Mouse (Mus musculus) lung, embryonic 15.5 days (tissue): ENCODE data around the gene 4932438H23Rik. TPM values are rescaled to one million over a fixed set of nuclear protein-coding genes. Genes with fewer than 3 reads are reported as not detected.
A peak's percentile ranks its signal among the peaks of the same experiment; 100 is the strongest.

Experiments
- ATAC-seq: fragments of 200-750 bp; cut with Nextera tagmentation; 2 replicates; pipeline ENCODE4 v1.8.0; 2017; ENCODE audit warnings: moderate number of reproducible peaks, borderline replicate concordance; ENCODE audit not compliant: low FRiP score, low TSS enrichment; ENCODE audit errors: extremely low read depth
- H3K27ac ChIP-seq: fragments of 300-500 bp; sonication (generic); 2 replicates; pipeline ENCODE4 v1.5.1; 2015; ENCODE audit warnings: moderate library complexity, mild to moderate bottlenecking, inconsistent platforms
- H3K27me3 ChIP-seq: fragments of 300-500 bp; sonication (generic); 2 replicates; pipeline ENCODE4 v1.6.1; 2015; ENCODE audit warnings: inconsistent platforms
- H3K36me3 ChIP-seq: fragments of 300-500 bp; sonication (generic); 2 replicates; pipeline ENCODE4 v1.6.1; 2015; ENCODE audit warnings: inconsistent platforms
- H3K4me1 ChIP-seq: fragments of 300-500 bp; sonication (generic); 2 replicates; pipeline ENCODE4 v1.6.1; 2015; ENCODE audit warnings: inconsistent platforms
- H3K4me2 ChIP-seq: fragments of 300-500 bp; sonication (generic); 2 replicates; pipeline ENCODE4 v1.6.1; 2015; ENCODE audit warnings: inconsistent platforms, mild to moderate bottlenecking, moderate library complexity
- H3K4me3 ChIP-seq: fragments of 300-500 bp; sonication (generic); 2 replicates; pipeline ENCODE4 v1.5.1; 2015; ENCODE audit warnings: mild to moderate bottlenecking, inconsistent platforms
- H3K9ac ChIP-seq: fragments of 300-500 bp; sonication (generic); 2 replicates; pipeline ENCODE4 v1.6.1; 2015; ENCODE audit warnings: inconsistent platforms
- H3K9me3 ChIP-seq: fragments of 300-500 bp; sonication (generic); 2 replicates; pipeline ENCODE4 v1.6.1; 2016; ENCODE audit warnings: inconsistent platforms
- WGBS: fragments of 180-500 bp; shearing (Covaris S2); methylation state at CpG from one replicate; pipeline ENCODE4 v1.1.7; 2015; 5-methylcytosine and 5-hydroxymethylcytosine counted together
- polyA plus RNA-seq: library from polyadenylated mRNA; unstranded; fragments of >200 nt; fragmentation: Nextera tagmentation; extraction: Ambion mirVana; gene quantifications from 2 replicates; pipeline ENCODE4 v1.2.1, GENCODE M21; 2015

4932438H23Rik gene
- polyA plus RNA-seq, 1 experiment from 2014 or later, result 0.52 TPM

GRCm38 (mm10) chr16:91045511-91045910 is 49.4 kb downstream of the 4932438H23Rik start:
- peaks cover 7% of the 10 kb centered on the region for H3K4me1 ChIP-seq
- no peak overlapping the region for H3K27ac ChIP-seq
- no peak overlapping the region for H3K4me2 ChIP-seq
- H3K9ac ChIP-seq, result no peak overlapping the region
- ATAC-seq, result no peak
- peaks cover 4% of the 10 kb centered on the region; the same call in 1 of the 2 replicates for H3K27me3 ChIP-seq
- H3K36me3 ChIP-seq, result peaks cover 7% of the 10 kb centered on the region
- peak overlapping the region; percentile 99 for H3K4me3 ChIP-seq
- WGBS, result 54% methylated on average over 8 of the region's 8 CpGs
- H3K9me3 ChIP-seq, result no peaks in the 10 kb centered on the region

- Histone ChIP-seq H3K9ac (peak within 1 kb of the TSS; percentile 82), H3K27ac (peak within 1 kb of the TSS; percentile 97), H3K27me3 (peaks cover 4% of the 10 kb centered on the region; the same call in 1 of the 2 replicates), H3K4me3 (peak within 1 kb of the TSS; percentile 99), H3K36me3 (peaks cover 12% of the 10 kb centered on the region), H3K9me3 (no peaks in the 10 kb centered on the region), H3K4me2 (peak within 1 kb of the TSS; percentile 78), H3K4me1 (peaks cover 7% of the 10 kb centered on the region)
- 1% methylated on average over 65 of the region's 70 CpGs for WGBS
- peak; percentile 98 for ATAC-seq
Measured at GRCm38 (mm10) chr16:91044270-91045182, 50.4 kb downstream of the 4932438H23Rik start, which contains the start of gene Paxbp1. Gene Paxbp1, minus strand, starts transcription at chr16:91044543.

GRCm38 (mm10) chr16:91043461-91044248 is 51.3 kb downstream of the 4932438H23Rik start:
- Histone ChIP-seq H3K27ac (peak overlapping the region; percentile 97), H3K4me1 (peaks cover 7% of the 10 kb centered on the region), H3K4me3 (peak overlapping the region; percentile 99), H3K36me3 (peaks cover 18% of the 10 kb centered on the region), H3K9me3 (no peaks in the 10 kb centered on the region), H3K9ac (peak overlapping the region; percentile 82), H3K4me2 (peak overlapping the region; percentile 69), H3K27me3 (peaks cover 4% of the 10 kb centered on the region; the same call in 1 of the 2 replicates)
- WGBS, result under 1% methylated on average over 60 of the region's 63 CpGs
- ATAC-seq, result peak; percentile 76

- Histone ChIP-seq H3K9ac (peak overlapping the region; percentile 42), H3K27me3 (peaks cover 4% of the 10 kb centered on the region; the same call in 1 of the 2 replicates), H3K4me2 (peak overlapping the region; percentile 69), H3K9me3 (no peaks in the 10 kb centered on the region), H3K36me3 (peaks cover 25% of the 10 kb centered on the region), H3K4me1 (peaks cover 7% of the 10 kb centered on the region), H3K27ac (no peak overlapping the region), H3K4me3 (peak overlapping the region; percentile 7; the same call in 1 of the 2 replicates)
- no peak for ATAC-seq
- WGBS, result 41% methylated on average over 1 of the region's 1 CpGs
Measured at GRCm38 (mm10) chr16:91042640-91043039, 52.3 kb downstream of the 4932438H23Rik start.

DNA sequence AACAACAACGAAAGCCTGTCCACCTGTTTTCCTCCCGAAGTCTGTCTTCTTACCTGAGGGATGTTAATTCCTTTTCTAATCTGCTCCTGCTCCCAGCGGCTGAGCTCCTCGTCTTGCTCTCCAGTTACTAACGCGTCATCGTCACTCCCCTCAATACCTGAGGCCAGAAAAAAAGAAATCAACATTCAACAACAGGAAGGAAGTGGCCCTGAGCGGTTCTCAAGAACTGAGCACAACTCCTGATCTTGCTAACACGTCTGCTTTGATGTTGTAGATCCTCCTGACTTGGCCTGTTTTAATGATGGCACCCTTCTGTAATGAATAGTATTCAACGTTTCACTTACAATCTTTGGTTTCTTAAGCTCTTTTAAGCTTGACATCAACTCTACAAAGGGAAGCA is 59.1 kb downstream of the 4932438H23Rik start:
- WGBS, result 83% methylated on average over 10 of the region's 10 CpGs
- Histone ChIP-seq H3K4me2 (no peak overlapping the region), H3K9me3 (no peaks in the 10 kb centered on the region), H3K9ac (no peak overlapping the region), H3K27ac (no peak overlapping the region), H3K36me3 (peaks cover 80% of the 10 kb centered on the region), H3K4me1 (no peaks in the 10 kb centered on the region), H3K27me3 (no peaks in the 10 kb centered on the region), H3K4me3 (no peak overlapping the region)
- ATAC-seq, result no peak

DNA sequence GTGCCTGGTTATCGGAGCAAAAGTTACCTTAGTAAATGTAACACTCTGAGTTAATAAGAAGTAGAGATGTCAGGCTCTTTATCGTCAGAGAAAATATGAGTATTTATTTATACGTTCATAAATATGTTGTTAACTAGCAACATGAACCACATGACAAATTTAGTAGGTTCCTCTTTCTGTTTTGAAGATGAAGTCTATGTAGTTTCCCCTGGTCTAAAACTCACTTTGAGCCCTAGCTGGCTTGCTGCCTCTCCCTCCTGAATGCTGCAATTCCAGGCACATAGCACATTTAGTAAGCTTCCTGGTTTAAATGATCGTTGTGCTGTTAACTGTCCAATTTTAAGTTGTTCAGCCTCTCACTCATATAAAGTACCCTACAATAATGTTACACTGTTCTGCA is 64.2 kb downstream of the 4932438H23Rik start:
- Histone ChIP-seq H3K9ac (no peak overlapping the region), H3K36me3 (peaks cover 84% of the 10 kb centered on the region), H3K4me3 (no peak overlapping the region), H3K27me3 (no peaks in the 10 kb centered on the region), H3K27ac (no peak overlapping the region), H3K9me3 (no peaks in the 10 kb centered on the region), H3K4me1 (no peaks in the 10 kb centered on the region), H3K4me2 (no peak overlapping the region)
- no peak for ATAC-seq
- 93% methylated on average over 4 of the region's 4 CpGs for WGBS

DNA sequence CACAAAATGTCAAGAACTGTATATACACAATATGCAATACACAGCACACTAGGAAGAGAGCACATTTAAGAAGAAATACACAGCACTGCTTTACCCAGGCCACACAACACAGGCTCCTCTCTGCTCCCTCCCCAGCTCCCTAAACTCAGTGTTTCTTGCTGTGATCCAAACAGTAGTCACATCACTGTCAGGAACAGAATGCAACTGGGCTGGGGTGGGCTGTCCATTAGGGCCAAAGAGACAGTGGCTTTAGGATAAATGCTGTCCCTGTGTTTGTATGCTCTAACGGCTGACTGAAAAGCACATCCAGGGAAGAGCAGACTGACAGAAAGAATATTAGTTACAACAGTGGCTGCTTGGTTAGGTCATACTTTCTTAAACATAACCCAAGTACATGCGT is 65.0 kb downstream of the 4932438H23Rik start:
- Histone ChIP-seq H3K9me3 (no peaks in the 10 kb centered on the region), H3K4me3 (no peak overlapping the region), H3K4me1 (no peaks in the 10 kb centered on the region), H3K4me2 (no peak overlapping the region), H3K36me3 (peaks cover 86% of the 10 kb centered on the region), H3K27me3 (no peaks in the 10 kb centered on the region), H3K9ac (no peak overlapping the region), H3K27ac (no peak overlapping the region)
- ATAC-seq, result no peak
- 94% methylated on average over 2 of the region's 2 CpGs for WGBS

GRCm38 (mm10) chr16:91029161-91029743 is 65.7 kb downstream of the 4932438H23Rik start:
- Histone ChIP-seq H3K27ac (no peak overlapping the region), H3K9ac (no peak overlapping the region), H3K4me3 (no peak overlapping the region), H3K4me1 (no peaks in the 10 kb centered on the region), H3K27me3 (no peaks in the 10 kb centered on the region), H3K4me2 (no peak overlapping the region), H3K36me3 (peaks cover 87% of the 10 kb centered on the region), H3K9me3 (no peaks in the 10 kb centered on the region)
- WGBS, result 91% methylated on average over 8 of the region's 8 CpGs
- ATAC-seq, result no peak

DNA sequence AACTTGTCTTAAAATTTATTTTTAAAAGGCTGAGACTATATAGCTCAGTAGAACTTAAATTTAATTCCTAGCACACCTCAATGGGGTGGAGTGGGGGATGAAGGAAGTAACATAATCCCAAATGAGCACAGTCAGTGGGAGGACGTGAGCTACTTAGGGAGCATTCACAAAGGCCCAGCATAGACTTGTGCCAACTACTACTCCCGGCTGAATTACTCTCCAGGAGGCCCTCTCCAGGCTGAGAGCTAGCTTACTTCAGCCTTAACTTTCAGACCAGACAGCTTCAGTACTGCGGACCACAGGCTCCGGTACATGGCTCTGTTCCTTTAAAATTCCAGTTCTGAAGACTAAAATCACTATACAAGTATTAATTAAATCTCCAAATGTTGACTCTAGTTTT is 68.6 kb downstream of the 4932438H23Rik start:
- WGBS, result 92% methylated on average over 4 of the region's 4 CpGs
- H3K9me3 ChIP-seq, result no peaks in the 10 kb centered on the region
- no peak for ATAC-seq
- no peak overlapping the region for H3K27ac ChIP-seq
- H3K4me1 ChIP-seq, result no peaks in the 10 kb centered on the region
- H3K4me3 ChIP-seq, result no peak overlapping the region
- no peak overlapping the region for H3K9ac ChIP-seq
- H3K4me2 ChIP-seq, result no peak overlapping the region
- peaks cover 85% of the 10 kb centered on the region for H3K36me3 ChIP-seq
- no peaks in the 10 kb centered on the region for H3K27me3 ChIP-seq

GRCm38 (mm10) chr16:91023384-91023783 is 71.5 kb downstream of the 4932438H23Rik start:
- WGBS, result 87% methylated on average over 1 of the region's 1 CpGs
- ATAC-seq, result no peak
- H3K36me3 ChIP-seq, result peaks cover 95% of the 10 kb centered on the region

DNA sequence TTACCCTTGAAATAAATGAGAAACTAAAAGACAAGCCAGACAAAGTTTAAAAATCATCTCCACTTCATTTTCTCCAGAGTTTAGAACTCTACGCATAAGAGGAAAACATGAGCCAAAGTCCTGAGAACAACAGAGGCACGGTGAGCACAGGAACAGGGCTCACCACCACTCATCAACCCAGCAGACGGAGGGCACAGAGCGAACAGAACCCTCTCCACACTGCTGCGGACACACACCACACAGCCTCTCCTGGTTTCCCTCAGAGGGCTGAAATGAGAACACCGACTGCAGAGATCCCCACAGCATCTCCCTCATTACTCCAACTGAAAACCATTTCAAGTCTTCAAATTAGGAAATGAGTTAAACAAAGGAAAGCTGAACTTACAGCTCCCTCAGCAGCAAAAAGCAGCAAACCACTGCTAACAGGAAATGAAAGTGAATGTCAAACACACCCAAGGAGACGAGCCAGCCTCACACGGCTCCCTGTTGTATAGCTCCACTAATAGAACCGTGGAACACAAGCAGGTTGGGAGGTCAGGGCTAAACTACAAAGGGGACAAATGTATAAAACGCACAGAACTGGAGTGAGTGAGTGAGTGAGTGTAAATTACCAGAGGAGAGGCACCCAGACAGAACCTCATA is 74.0 kb downstream of the 4932438H23Rik start:
- Histone ChIP-seq H3K9ac (no peak overlapping the region), H3K4me1 (no peaks in the 10 kb centered on the region), H3K27ac (no peak overlapping the region), H3K9me3 (no peaks in the 10 kb centered on the region), H3K4me3 (no peak overlapping the region), H3K4me2 (no peak overlapping the region), H3K27me3 (no peaks in the 10 kb centered on the region), H3K36me3 (peaks cover 90% of the 10 kb centered on the region)
- ATAC-seq, result no peak
- 86% methylated on average over 10 of the region's 10 CpGs for WGBS

More at GRCm38 (mm10) chr16:91023384-91023783, 71.5 kb downstream of the 4932438H23Rik start:
- no peak overlapping the region for H3K4me2 ChIP-seq
- no peaks in the 10 kb centered on the region for H3K27me3 ChIP-seq
- no peak overlapping the region for H3K27ac ChIP-seq
- H3K4me1 ChIP-seq, result no peaks in the 10 kb centered on the region
- no peak overlapping the region for H3K4me3 ChIP-seq
- H3K9ac ChIP-seq, result no peak overlapping the region
- no peaks in the 10 kb centered on the region for H3K9me3 ChIP-seq
